In the genomic region with DNA sequence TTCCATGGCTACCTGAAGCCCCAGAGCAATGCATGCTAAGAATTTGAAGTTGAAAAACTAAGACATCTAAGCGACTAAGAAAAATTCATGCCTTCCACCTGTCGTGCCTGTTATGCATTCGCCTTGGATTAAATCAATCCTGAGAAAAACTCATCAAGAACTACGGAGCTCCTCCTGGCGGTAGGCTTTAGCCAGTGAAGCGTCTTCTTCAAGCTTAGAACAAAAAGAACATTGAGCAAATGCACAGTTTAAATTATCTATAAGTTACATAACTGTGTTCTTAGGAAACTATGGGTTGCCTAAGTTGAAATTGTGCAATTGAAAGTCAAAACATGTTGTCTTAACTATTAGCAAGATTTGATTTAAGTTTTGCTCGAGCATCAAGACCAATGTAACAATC, we compare ENCODE assay signal across 10 mouse cellular contexts.
DNase-seq lines count a peak whose midpoint lies in the region; ATAC-seq and TF ChIP-seq lines count a peak whose summit lies in the region.
"Had no signal": no experiment of that assay in that cellular context is flagged by ENCODE, and none has a peak within 500 bp of the region (broad histone marks: within the 10 kb centered on the region; RNA-seq: fewer than 3 reads in every experiment).

No protein-coding gene starts in this region.

- no peak for ATAC-seq in hindbrain, embryonic 16.5 days
- ATAC-seq in activated CD4-positive, CD25-positive, alpha-beta regulatory T cell, adult 4 months, result no peak

- 28% methylated on average over 7 of the region's 7 CpGs for WGBS in hindbrain, embryonic 10.5 days
- WGBS in hindbrain, embryonic 16.5 days, result 22% methylated on average over 7 of the region's 7 CpGs
- 21% methylated on average over 7 of the region's 7 CpGs for WGBS in cerebellum, adult 2 months

- no peak overlapping the region for H3K4me2 ChIP-seq in hindbrain, embryonic 16.5 days (ENCODE audit: low read length)
- H3K4me2 ChIP-seq: heart, embryonic 15.5 days had no signal

- no peak for TF ChIP-seq CTCF in cerebellum, adult 2 months (IDR thresholded peaks at IDR 0.05; ENCODE audit: borderline replicate concordance, insufficient read depth, low read depth, low read length)

- H3K27me3 ChIP-seq in hindbrain, embryonic 10.5 days (ENCODE audit: insufficient read depth, poor library complexity, severe bottlenecking), result no peaks in the 10 kb centered on the region
- no peaks in the 10 kb centered on the region for H3K27me3 ChIP-seq in hindbrain, embryonic 16.5 days (replicated peaks; ENCODE audit: control insufficient read depth, insufficient read depth, low read length)
- H3K27me3 ChIP-seq in cerebellum, adult 2 months (ENCODE audit: control insufficient read depth, insufficient read depth, low read length), result no peaks in the 10 kb centered on the region
- H3K27me3 ChIP-seq: heart, embryonic 15.5 days had no signal

- no peak overlapping the region for H3K9ac ChIP-seq in hindbrain, embryonic 16.5 days (ENCODE audit: low read depth, low read length)
- H3K9ac ChIP-seq: heart, embryonic 15.5 days had no signal

- H3K4me3 ChIP-seq in hindbrain, embryonic 10.5 days, result no peak overlapping the region
- no peak overlapping the region for H3K4me3 ChIP-seq in hindbrain, embryonic 16.5 days (ENCODE audit: low read length)
- no peak overlapping the region for H3K4me3 ChIP-seq in cerebellum, adult 2 months (replicated peaks; ENCODE audit: insufficient read depth, low read depth, low read length)
- H3K4me3 ChIP-seq: heart, embryonic 15.5 days had no signal

- H3K4me1 ChIP-seq in hindbrain, embryonic 10.5 days (replicated peaks), result 0 out of 2 replicates have a peak, but pooled peaks cover 4% of the 10 kb centered on the region
- H3K4me1 ChIP-seq in hindbrain, embryonic 16.5 days (ENCODE audit: control insufficient read depth, insufficient read depth, low read depth, low read length), result no peaks in the 10 kb centered on the region
- H3K4me1 ChIP-seq in cerebellum, adult 2 months (ENCODE audit: control insufficient read depth, insufficient read depth, low read length), result no peaks in the 10 kb centered on the region
- H3K4me1 ChIP-seq: heart, embryonic 15.5 days had no signal

- H3K36me3 ChIP-seq in hindbrain, embryonic 10.5 days, result no peaks in the 10 kb centered on the region
- no peaks in the 10 kb centered on the region for H3K36me3 ChIP-seq in hindbrain, embryonic 16.5 days (ENCODE audit: control insufficient read depth, insufficient read depth, low read length)
- H3K36me3 ChIP-seq: G1E; heart, embryonic 15.5 days had no signal

- H3K27ac ChIP-seq in hindbrain, embryonic 10.5 days, result no peak overlapping the region
- no peak overlapping the region for H3K27ac ChIP-seq in hindbrain, embryonic 16.5 days (ENCODE audit: low read depth, low read length)
- H3K27ac ChIP-seq in cerebellum, adult 2 months (ENCODE audit: insufficient read depth, low read length), result no peak overlapping the region
- H3K27ac ChIP-seq: heart, embryonic 15.5 days had no signal

- DNase-seq in hindbrain, embryonic 10.5 days (ENCODE audit: low spot score), result peak; percentile 37
- peak; percentile 38 for DNase-seq in 416B (ENCODE audit: low read depth)
- DNase-seq in cerebellum, adult 2 months, result peak; percentile 18 to 32
- peak; percentile 36 for DNase-seq in forelimb bud, embryonic 11.5 days (ENCODE audit: low read depth, low spot score)
- DNase-seq in left cerebral cortex, adult 8-10 months (ENCODE audit: low spot score in 2 of 2), result peak; percentile 26 to 41
- peak; percentile 70 for DNase-seq in telencephalon, adult 2 months (ENCODE audit: low read depth, low spot score)

- TF ChIP-seq POLR2A in cerebellum, adult 2 months (IDR thresholded peaks at IDR 0.05; ENCODE audit: borderline replicate concordance, insufficient read depth, low read length), result no peak

- H3K9me3 ChIP-seq in hindbrain, embryonic 10.5 days, result no peaks in the 10 kb centered on the region
- H3K9me3 ChIP-seq in hindbrain, embryonic 16.5 days (ENCODE audit: control insufficient read depth, low read length), result no peaks in the 10 kb centered on the region
- H3K9me3 ChIP-seq: heart, embryonic 15.5 days had no signal
